Mouse (Mus musculus): ENCODE data around the gene Mapkapk2. TPM values are rescaled to one million over a fixed set of nuclear protein-coding genes. Genes with fewer than 3 reads are reported as not detected.

Gene Mapkapk2
- polyA plus RNA-seq, 1 experiment from 2014 or later: 52.3 TPM

DNA sequence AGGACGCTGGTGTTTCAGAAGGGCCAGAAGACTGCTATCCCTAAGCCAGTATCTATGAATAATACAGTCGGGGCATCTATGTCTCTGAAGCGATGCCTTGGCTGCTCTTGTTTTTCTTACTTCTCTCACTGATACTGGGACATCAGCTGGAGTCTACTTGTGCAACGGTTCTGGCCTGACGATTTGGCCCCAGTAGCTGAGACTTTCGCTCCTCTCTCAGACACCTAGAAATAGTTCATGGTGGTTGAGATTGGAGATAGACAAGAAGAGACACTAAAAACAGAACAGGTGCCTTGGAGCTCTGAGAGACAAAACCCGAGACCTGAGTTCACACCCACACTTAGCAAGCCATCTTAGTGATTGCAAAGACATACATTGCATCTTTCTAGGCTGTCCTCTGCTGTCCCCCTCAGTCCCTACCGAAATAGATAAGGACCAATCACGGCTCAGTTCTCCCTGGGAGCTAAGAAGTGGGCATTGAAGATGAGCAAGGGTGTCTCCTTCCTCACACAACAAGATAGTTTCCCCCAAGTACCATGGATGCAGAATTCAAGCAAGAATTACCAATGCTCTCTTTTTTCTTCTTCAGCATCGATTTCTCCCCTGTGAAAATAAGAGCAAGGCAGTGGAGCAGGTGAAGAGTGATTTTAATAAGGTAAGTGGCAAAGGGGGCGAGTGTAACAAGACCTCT lies 75.6 kb downstream of the Mapkapk2 start:
- DNase-seq (ENCODE audit: low spot score): no peak
- Histone ChIP-seq H3K27me3 (ENCODE audit: control insufficient read depth, insufficient read depth, low read length) (no peaks in the 10 kb centered on the region), H3K4me3 (ENCODE audit: low read depth, low read length) (no peak overlapping the region), H3K4me2 (ENCODE audit: low read depth, low read length, severe bottlenecking) (no peak overlapping the region), H3K4me1 (replicated peaks; ENCODE audit: control insufficient read depth, insufficient read depth, low read length) (no peaks in the 10 kb centered on the region), H3K27ac (ENCODE audit: low read depth, low read length) (no peak overlapping the region), H3K9ac (ENCODE audit: low read length) (no peak overlapping the region), H3K9me3 (ENCODE audit: control insufficient read depth, low read length) (no peaks in the 10 kb centered on the region), H3K36me3 (ENCODE audit: control insufficient read depth, insufficient read depth, low read length) (no peaks in the 10 kb centered on the region)
- ATAC-seq (replicated peaks; ENCODE audit: low FRiP score): no peak
- WGBS: 82% methylated on average over 11 of the region's 11 CpGs

DNA sequence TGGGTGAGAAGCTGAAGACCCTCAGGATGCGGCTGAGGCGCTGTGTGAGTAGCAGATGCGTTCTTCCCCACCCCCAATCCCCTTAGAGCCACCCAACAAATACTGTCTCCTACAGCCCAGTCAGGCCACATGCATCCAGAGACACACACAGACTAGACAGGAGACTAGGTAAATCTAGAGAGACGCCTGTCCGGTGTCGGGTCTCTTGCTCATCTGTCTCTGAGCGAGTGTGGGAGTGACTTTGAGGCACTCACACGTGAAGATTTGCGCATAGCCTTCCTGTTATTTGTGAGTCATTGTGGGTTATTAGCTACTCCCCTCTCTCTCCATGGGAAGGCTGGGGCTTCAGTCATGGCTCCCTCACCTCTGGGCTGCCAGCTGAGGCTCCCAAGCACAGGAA lies 76.2 kb downstream of the Mapkapk2 start:
- 74% methylated on average over 9 of the region's 9 CpGs for WGBS
- no peak for DNase-seq (ENCODE audit: low spot score)
- Histone ChIP-seq H3K9me3 (ENCODE audit: control insufficient read depth, low read length) (no peaks in the 10 kb centered on the region), H3K36me3 (ENCODE audit: control insufficient read depth, insufficient read depth, low read length) (no peaks in the 10 kb centered on the region), H3K27ac (ENCODE audit: low read depth, low read length) (no peak overlapping the region), H3K4me1 (replicated peaks; ENCODE audit: control insufficient read depth, insufficient read depth, low read length) (no peaks in the 10 kb centered on the region), H3K27me3 (ENCODE audit: control insufficient read depth, insufficient read depth, low read length) (no peaks in the 10 kb centered on the region), H3K9ac (ENCODE audit: low read length) (no peak overlapping the region), H3K4me2 (ENCODE audit: low read depth, low read length, severe bottlenecking) (no peak overlapping the region), H3K4me3 (ENCODE audit: low read depth, low read length) (no peak overlapping the region)
- ATAC-seq (replicated peaks; ENCODE audit: low FRiP score): no peak

DNA sequence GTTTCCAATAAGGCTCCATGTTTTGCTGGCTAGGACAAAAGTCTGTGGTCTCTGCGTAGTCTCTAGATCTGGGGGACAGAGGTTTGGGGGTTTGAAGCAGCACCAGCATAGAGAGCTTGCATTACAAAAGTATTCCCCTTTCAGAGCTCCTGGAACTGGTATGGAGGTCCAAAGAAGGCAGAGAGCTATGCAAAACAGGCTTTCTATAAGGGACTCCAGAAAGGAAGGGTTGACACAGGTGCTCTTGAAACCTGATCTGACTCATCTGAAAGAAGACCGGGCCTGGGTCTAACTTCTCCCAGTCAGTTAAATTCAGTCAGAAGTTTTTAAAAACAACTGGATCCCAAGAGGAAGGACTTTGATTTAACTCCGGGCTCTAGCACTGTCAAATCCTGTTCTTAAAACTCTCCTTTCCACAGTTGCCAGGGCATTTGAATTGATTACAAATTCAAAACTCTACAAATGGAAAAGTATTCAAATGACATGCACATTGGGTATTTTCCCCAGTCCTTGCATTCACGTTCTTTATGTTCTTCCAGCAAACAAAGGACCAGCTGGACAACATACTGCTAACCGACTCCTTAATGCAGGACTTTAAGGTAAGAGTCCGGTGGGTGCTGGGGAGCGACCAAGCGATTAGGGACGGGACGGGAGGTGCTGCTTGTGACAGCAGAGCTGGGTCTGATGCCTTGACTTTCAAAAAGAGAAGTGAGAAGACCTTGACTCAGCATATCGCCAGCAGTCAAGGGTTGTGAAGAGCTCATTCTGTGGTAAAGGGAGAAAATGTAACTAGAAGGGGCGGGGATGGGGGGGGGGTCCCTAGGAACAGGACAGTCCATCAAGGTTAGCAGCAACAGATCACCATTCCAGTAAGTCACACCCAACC lies 77.0 kb downstream of the Mapkapk2 start:
- WGBS: 53% methylated on average over 12 of the region's 12 CpGs
- ATAC-seq (replicated peaks; ENCODE audit: low FRiP score) (no peak), DNase-seq (ENCODE audit: low spot score) (no peak)
- H3K9me3 ChIP-seq (ENCODE audit: control insufficient read depth, low read length): no peaks in the 10 kb centered on the region
- H3K27me3 ChIP-seq (ENCODE audit: control insufficient read depth, insufficient read depth, low read length): no peaks in the 10 kb centered on the region
- H3K36me3 ChIP-seq (ENCODE audit: control insufficient read depth, insufficient read depth, low read length): no peaks in the 10 kb centered on the region
- H3K4me3 ChIP-seq (ENCODE audit: low read depth, low read length): no peak overlapping the region
- H3K4me1 ChIP-seq (replicated peaks; ENCODE audit: control insufficient read depth, insufficient read depth, low read length): no peaks in the 10 kb centered on the region
- no peak overlapping the region for H3K27ac ChIP-seq (ENCODE audit: low read depth, low read length)
- no peak overlapping the region for H3K9ac ChIP-seq (ENCODE audit: low read length)
- no peak overlapping the region for H3K4me2 ChIP-seq (ENCODE audit: low read depth, low read length, severe bottlenecking)

DNA sequence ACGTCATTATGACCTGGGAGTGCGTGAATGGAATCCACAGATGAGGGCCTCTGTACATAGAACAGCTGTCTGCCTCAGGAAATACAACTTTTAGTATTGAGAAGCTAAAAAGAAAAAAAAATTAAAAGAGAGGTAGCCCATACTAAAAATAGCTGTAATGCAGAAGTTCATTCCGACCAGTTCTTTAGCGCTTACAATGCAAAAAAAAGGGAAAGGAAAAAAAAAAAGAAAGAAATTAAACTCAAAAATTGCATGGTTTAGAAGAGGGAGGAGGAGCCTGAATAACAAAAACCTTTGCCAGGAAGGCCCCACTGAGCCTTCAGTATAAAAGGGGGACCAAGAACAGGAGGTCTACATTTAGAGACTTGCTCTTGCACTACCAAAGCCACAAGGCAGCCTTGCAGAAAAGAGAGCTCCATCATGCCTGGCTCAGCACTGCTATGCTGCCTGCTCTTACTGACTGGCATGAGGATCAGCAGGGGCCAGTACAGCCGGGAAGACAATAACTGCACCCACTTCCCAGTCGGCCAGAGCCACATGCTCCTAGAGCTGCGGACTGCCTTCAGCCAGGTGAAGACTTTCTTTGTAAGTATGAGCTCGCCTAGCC lies 78.0 kb downstream of the Mapkapk2 start, which contains the start of gene Il10:
TSS of gene Il10 (plus strand) at position 354 of the 607 bp plus-strand sequence.
- Histone ChIP-seq H3K4me2 (ENCODE audit: low read depth, low read length, severe bottlenecking) (no peak within 1 kb of the TSS), H3K36me3 (ENCODE audit: control insufficient read depth, insufficient read depth, low read length) (no peaks in the 10 kb centered on the region), H3K4me3 (ENCODE audit: low read depth, low read length) (no peak within 1 kb of the TSS), H3K4me1 (replicated peaks; ENCODE audit: control insufficient read depth, insufficient read depth, low read length) (no peaks in the 10 kb centered on the region), H3K9me3 (ENCODE audit: control insufficient read depth, low read length) (no peaks in the 10 kb centered on the region), H3K27ac (ENCODE audit: low read depth, low read length) (no peak within 1 kb of the TSS), H3K27me3 (ENCODE audit: control insufficient read depth, insufficient read depth, low read length) (no peaks in the 10 kb centered on the region), H3K9ac (ENCODE audit: low read length) (no peak within 1 kb of the TSS)
- DNase-seq (ENCODE audit: low spot score) (no peak), ATAC-seq (replicated peaks; ENCODE audit: low FRiP score) (no peak)
- 80% methylated on average over 8 of the region's 8 CpGs for WGBS

DNA sequence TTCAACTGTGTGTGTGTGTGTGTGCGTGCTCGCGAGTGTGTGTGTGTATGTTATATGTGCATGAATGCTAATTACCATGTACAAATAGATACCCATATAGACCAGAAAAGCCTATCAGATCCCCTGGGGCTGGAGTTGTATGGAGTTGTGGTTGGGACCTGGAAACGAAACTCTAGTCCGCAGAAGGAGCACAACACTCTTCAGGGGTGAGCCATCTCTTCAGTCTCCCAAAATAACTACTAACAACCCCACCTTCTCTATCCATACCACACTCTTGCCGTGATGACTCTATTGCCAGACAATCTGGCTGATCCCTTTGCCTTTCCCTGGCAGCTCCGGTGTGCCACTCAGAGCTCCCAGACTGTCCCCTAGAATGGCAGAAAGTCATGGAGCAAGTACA lies 81.7 kb downstream of the Mapkapk2 start:
- DNase-seq (ENCODE audit: low spot score) (no peak), ATAC-seq (replicated peaks; ENCODE audit: low FRiP score) (no peak)
- H3K27ac ChIP-seq (ENCODE audit: low read depth, low read length): no peak overlapping the region
- 92% methylated on average over 7 of the region's 7 CpGs for WGBS
- no peaks in the 10 kb centered on the region for H3K4me1 ChIP-seq (replicated peaks; ENCODE audit: control insufficient read depth, insufficient read depth, low read length)
- no peaks in the 10 kb centered on the region for H3K36me3 ChIP-seq (ENCODE audit: control insufficient read depth, insufficient read depth, low read length)
- no peak overlapping the region for H3K4me2 ChIP-seq (ENCODE audit: low read depth, low read length, severe bottlenecking)
- H3K9ac ChIP-seq (ENCODE audit: low read length): no peak overlapping the region
- no peaks in the 10 kb centered on the region for H3K9me3 ChIP-seq (ENCODE audit: control insufficient read depth, low read length)
- no peak overlapping the region for H3K4me3 ChIP-seq (ENCODE audit: low read depth, low read length)
- no peaks in the 10 kb centered on the region for H3K27me3 ChIP-seq (ENCODE audit: control insufficient read depth, insufficient read depth, low read length)

DNA sequence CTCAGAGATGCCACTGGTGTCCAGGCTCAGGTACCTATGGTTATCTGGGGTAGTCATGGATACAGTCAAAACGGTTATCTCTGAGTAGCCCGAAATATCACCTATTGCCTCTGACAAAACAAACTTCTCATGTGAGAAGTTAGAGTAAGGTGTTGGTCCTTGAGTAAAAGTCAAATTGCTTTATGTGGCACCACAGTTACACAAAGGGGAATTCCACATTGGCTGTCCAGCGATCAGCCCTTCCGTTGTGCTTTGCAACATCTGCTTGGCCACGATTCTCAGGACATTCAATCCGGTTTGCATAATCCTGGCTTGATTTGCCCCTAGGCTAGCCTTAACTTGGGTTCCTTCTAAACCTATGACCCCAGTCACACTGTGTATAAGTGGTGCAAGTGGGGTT lies 82.3 kb downstream of the Mapkapk2 start:
- Histone ChIP-seq H3K27me3 (ENCODE audit: control insufficient read depth, insufficient read depth, low read length) (no peaks in the 10 kb centered on the region), H3K27ac (ENCODE audit: low read depth, low read length) (no peak overlapping the region), H3K36me3 (ENCODE audit: control insufficient read depth, insufficient read depth, low read length) (no peaks in the 10 kb centered on the region), H3K9ac (ENCODE audit: low read length) (no peak overlapping the region), H3K4me3 (ENCODE audit: low read depth, low read length) (no peak overlapping the region), H3K4me1 (replicated peaks; ENCODE audit: control insufficient read depth, insufficient read depth, low read length) (no peaks in the 10 kb centered on the region), H3K9me3 (ENCODE audit: control insufficient read depth, low read length) (no peaks in the 10 kb centered on the region), H3K4me2 (ENCODE audit: low read depth, low read length, severe bottlenecking) (no peak overlapping the region)
- no peak for ATAC-seq (replicated peaks; ENCODE audit: low FRiP score)
- DNase-seq (ENCODE audit: low spot score): no peak
- WGBS: 86% methylated on average over 6 of the region's 6 CpGs

DNA sequence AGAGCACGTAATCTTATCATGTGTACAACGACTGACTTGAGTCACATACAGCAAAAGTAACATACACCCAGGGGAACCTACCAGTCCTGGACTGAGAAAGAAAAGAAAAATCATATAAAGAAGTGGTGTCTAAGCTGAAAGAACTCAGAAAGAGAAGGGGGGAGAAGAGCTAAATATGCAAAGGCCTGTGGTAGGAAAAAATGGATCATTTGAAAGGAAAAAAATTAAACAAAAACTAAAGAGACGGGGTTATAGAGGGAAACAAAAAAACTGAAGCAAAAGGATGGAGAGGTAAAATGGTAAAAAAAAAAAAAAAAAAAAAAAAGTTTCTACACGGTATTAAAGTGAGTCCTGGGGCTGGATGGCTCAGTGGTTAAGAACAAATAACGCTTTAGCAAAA lies 83.7 kb downstream of the Mapkapk2 start:
- no peaks in the 10 kb centered on the region for H3K4me1 ChIP-seq (replicated peaks; ENCODE audit: control insufficient read depth, insufficient read depth, low read length)
- ATAC-seq (replicated peaks; ENCODE audit: low FRiP score) (no peak), DNase-seq (ENCODE audit: low spot score) (no peak)
- H3K4me2 ChIP-seq (ENCODE audit: low read depth, low read length, severe bottlenecking): no peak overlapping the region
- H3K27ac ChIP-seq (ENCODE audit: low read depth, low read length): no peak overlapping the region
- H3K9me3 ChIP-seq (ENCODE audit: control insufficient read depth, low read length): no peaks in the 10 kb centered on the region
- H3K27me3 ChIP-seq (ENCODE audit: control insufficient read depth, insufficient read depth, low read length): no peaks in the 10 kb centered on the region
- no peak overlapping the region for H3K4me3 ChIP-seq (ENCODE audit: low read depth, low read length)
- no peaks in the 10 kb centered on the region for H3K36me3 ChIP-seq (ENCODE audit: control insufficient read depth, insufficient read depth, low read length)
- H3K9ac ChIP-seq (ENCODE audit: low read length): no peak overlapping the region
- 90% methylated on average over 5 of the region's 5 CpGs for WGBS

DNA sequence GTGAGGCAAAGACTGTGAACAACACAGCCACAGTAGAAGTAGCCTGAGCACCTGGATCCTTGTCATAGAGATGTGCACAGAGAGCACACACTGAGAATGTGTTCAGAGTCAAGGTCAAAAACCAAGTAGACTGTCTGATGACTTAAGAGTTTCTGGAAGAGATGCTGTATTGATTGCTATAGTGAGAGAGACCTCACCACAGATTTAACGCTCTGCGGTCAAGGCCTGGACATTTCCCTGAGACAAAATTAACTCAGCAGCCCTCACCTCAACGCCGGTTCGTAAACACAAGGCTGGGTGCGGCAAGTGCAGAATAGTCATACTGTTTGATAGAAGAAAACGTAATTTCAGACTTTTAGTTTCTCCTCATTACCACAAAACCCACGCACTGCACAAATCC lies 85.1 kb downstream of the Mapkapk2 start:
- no peak overlapping the region for H3K27ac ChIP-seq (ENCODE audit: low read depth, low read length)
- no peak overlapping the region for H3K4me2 ChIP-seq (ENCODE audit: low read depth, low read length, severe bottlenecking)
- 77% methylated on average over 8 of the region's 8 CpGs for WGBS
- no peaks in the 10 kb centered on the region for H3K9me3 ChIP-seq (ENCODE audit: control insufficient read depth, low read length)
- ATAC-seq (replicated peaks; ENCODE audit: low FRiP score): no peak
- H3K9ac ChIP-seq (ENCODE audit: low read length): no peak overlapping the region
- H3K36me3 ChIP-seq (ENCODE audit: control insufficient read depth, insufficient read depth, low read length): no peaks in the 10 kb centered on the region
- H3K27me3 ChIP-seq (ENCODE audit: control insufficient read depth, insufficient read depth, low read length): no peaks in the 10 kb centered on the region
- DNase-seq (ENCODE audit: low spot score): no peak
- no peak overlapping the region for H3K4me3 ChIP-seq (ENCODE audit: low read depth, low read length)
- H3K4me1 ChIP-seq (replicated peaks; ENCODE audit: control insufficient read depth, insufficient read depth, low read length): no peaks in the 10 kb centered on the region
